Mouse (Mus musculus): ENCODE data around the gene Eng. TPM values are rescaled to one million over a fixed set of nuclear protein-coding genes. Genes with fewer than 3 reads are reported as not detected.

The Eng gene
- polyA plus RNA-seq (2016; fragmentation: Nextera tagmentation; extraction: Ambion mirVana): 32.1 and 36.4 TPM in 2 replicates

DNA sequence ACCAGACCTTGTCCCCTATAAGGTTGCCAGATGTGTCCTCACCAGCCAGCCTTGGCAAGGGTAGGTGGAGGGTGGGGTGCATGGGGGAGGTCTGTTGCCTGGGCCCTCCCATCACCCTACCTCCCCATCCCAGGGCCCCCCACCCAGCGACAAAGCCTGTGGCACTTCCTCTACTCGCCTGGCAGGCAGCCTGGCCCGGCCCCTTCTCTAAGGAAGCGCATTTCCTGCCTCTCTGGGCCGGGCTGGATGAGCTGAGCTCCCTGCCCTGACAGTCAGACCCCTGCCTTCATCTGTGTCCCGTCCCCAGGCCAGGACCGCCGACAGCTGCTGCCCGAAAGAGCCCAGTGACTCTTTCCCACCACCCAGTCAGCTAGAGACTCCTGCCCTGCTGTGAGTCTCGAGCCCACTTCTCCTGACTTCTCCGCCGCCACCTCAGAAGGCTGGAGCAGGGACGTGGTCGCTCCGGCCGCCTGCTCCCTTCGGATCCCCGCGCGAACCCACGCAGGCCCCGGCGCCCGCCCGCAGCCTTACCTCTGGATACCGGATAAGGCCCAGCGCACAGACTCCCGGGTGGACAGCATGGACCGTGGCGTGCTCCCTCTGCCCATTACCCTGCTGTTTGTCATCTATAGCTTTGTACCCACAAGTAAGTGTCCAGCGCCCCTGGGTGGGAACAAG lies at the start of gene Eng:
Gene Eng, plus strand, starts transcription at position 217 of the 678 bp plus-strand sequence.
- Histone ChIP-seq H3K36me3 (no peaks in the 10 kb centered on the region), H3K9me3 (no peaks in the 10 kb centered on the region), H3K4me3 (peak within 1 kb of the TSS; percentile 27), H3K27ac (peak within 1 kb of the TSS; percentile 54; the same call in 1 of the 2 replicates), H3K9ac (peak within 1 kb of the TSS; percentile 34; the same call in 1 of the 2 replicates), H3K4me1 (peaks cover 16% of the 10 kb centered on the region; the same call in 1 of the 2 replicates), H3K27me3 (no peaks in the 10 kb centered on the region), H3K4me2 (replicated peaks) (peak within 1 kb of the TSS; percentile 34)
- WGBS: 53% methylated on average over 31 of the region's 31 CpGs
- ATAC-seq (ENCODE audit: insufficient number of reproducible peaks, insufficient read depth, low FRiP score, low TSS enrichment): no peak

DNA sequence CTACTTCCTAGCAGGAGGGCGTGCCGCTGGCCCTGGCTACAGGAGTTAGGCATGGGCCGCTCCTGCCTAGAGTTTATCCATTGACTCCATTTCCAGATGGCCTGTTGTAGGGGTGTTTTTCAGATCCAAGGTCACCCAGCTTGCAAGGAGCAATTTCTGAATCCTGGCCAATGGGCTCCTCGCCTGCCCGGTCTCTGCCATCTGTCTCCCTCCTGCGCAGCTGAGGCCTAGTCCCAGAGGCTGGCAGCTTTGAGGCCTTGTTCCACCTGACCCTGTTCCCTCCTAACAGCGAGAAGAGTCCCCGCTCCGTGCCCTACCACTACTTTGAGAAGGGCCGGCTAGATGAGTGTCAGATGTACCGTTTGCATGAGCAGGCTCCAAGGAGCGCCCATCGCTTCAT lies 49.7 kb upstream of the Eng start:
- H3K4me3 ChIP-seq: no peak overlapping the region
- peaks cover 34% of the 10 kb centered on the region for H3K36me3 ChIP-seq
- peaks cover 9% of the 10 kb centered on the region for H3K4me1 ChIP-seq
- no peak overlapping the region for H3K9ac ChIP-seq
- no peak overlapping the region for H3K4me2 ChIP-seq (replicated peaks)
- no peak overlapping the region for H3K27ac ChIP-seq
- no peak for ATAC-seq (ENCODE audit: insufficient number of reproducible peaks, insufficient read depth, low FRiP score, low TSS enrichment)
- 90% methylated on average over 13 of the region's 13 CpGs for WGBS
- no peaks in the 10 kb centered on the region for H3K27me3 ChIP-seq
- no peaks in the 10 kb centered on the region for H3K9me3 ChIP-seq

DNA sequence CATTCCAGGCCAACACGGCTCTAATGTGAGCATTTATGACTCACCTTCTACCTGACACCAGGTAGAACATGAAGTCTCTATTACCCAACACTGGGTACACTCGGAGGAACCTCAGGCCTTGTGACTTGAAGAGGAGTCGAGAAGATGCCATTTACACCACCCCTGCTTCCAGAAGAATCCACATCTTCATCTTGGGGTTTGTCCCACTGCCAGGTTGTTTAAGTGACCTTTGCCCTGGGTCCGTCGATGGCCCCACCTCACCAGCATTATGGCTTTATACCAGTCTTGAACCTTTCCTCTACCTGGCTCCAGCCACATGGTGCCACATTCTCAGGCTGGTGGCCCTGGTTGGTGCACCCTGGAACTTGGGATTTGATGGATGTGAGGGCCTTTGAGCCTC lies 49.1 kb upstream of the Eng start:
- H3K4me3 ChIP-seq: no peak overlapping the region
- H3K27me3 ChIP-seq: no peaks in the 10 kb centered on the region
- no peak overlapping the region for H3K9ac ChIP-seq
- ATAC-seq (ENCODE audit: insufficient number of reproducible peaks, insufficient read depth, low FRiP score, low TSS enrichment): no peak
- no peak overlapping the region for H3K27ac ChIP-seq
- H3K4me1 ChIP-seq: peaks cover 14% of the 10 kb centered on the region
- H3K4me2 ChIP-seq (replicated peaks): no peak overlapping the region
- WGBS: 86% methylated on average over 5 of the region's 5 CpGs
- H3K9me3 ChIP-seq: no peaks in the 10 kb centered on the region
- H3K36me3 ChIP-seq: peaks cover 34% of the 10 kb centered on the region

DNA sequence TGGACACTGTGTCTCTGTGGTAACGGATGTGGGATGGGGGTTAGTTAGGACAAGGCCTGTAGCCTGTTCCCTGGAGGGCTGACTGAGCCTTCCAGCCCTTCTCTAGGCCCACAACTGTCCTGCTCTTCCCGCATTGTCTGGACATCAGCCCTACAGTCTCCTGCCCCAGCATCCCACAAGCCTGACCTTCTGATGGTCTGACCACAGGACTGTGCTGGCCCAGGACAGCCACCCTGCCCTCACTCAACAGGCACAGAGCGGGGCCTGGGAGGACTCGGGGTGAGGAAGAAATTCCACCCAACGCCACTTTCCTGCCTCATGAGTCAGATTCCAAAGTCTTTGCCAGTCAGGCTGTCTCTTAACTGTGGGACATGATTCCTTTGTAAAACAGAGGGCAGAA lies 48.7 kb upstream of the Eng start:
- peaks cover 18% of the 10 kb centered on the region for H3K4me1 ChIP-seq
- no peak overlapping the region for H3K4me3 ChIP-seq
- no peak for ATAC-seq (ENCODE audit: insufficient number of reproducible peaks, insufficient read depth, low FRiP score, low TSS enrichment)
- H3K9me3 ChIP-seq: no peaks in the 10 kb centered on the region
- WGBS: 89% methylated on average over 5 of the region's 5 CpGs
- no peaks in the 10 kb centered on the region for H3K27me3 ChIP-seq
- H3K36me3 ChIP-seq: peaks cover 34% of the 10 kb centered on the region
- H3K9ac ChIP-seq: no peak overlapping the region
- H3K27ac ChIP-seq: no peak overlapping the region
- no peak overlapping the region for H3K4me2 ChIP-seq (replicated peaks)

DNA sequence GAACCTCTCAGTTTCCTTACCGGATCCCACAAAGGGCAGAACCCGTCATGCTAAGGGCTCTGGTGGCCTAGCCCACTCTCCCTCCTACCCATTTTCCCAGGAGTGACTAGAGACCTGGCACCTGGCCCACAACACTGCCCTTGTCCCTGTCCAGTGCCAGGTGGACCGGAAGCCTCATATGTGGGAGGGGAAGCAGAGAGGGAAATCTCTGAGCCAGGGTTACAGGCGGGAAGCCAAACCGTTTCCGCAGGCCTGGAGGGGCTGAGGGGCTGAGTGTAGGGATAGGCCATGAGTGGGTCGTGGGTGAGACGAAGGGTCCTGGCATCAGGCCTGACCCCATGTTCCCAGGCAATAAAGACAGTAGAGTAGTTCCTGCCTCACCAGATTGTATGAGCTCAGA lies 47.9 kb upstream of the Eng start:
- Histone ChIP-seq H3K9me3 (no peaks in the 10 kb centered on the region), H3K9ac (no peak overlapping the region), H3K27me3 (no peaks in the 10 kb centered on the region), H3K4me3 (no peak overlapping the region), H3K27ac (no peak overlapping the region), H3K4me1 (peaks cover 18% of the 10 kb centered on the region), H3K36me3 (peaks cover 33% of the 10 kb centered on the region), H3K4me2 (replicated peaks) (no peak overlapping the region)
- WGBS: 85% methylated on average over 8 of the region's 8 CpGs
- no peak for ATAC-seq (ENCODE audit: insufficient number of reproducible peaks, insufficient read depth, low FRiP score, low TSS enrichment)

DNA sequence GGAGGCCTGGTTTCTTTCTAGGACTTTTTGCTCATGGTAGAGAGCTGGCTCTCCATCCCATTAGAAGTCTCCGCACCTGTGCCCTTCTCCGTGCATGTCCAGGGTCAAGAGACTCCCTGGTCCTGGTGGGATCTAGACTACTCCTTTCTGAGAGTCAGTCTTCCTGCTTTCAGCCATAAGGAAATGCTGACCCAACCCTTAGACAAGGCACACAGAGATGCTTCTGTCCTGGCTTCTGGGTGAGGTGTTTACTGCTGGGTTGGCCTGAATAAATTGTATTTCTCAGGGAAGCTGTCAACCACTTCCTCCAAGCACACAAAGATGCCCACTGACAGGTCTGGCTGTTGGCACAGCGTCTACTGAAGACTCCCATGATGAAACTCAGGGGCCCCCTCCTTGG lies 47.0 kb upstream of the Eng start, which contains the start of gene St6galnac6:
Gene St6galnac6, plus strand, starts transcription at position 301 of the 400 bp plus-strand sequence.
- Histone ChIP-seq H3K9me3 (no peaks in the 10 kb centered on the region), H3K9ac (no peak within 1 kb of the TSS; the same call in 1 of the 2 replicates), H3K4me1 (peaks cover 18% of the 10 kb centered on the region), H3K4me2 (replicated peaks) (no peak within 1 kb of the TSS), H3K27ac (0 out of 2 replicates have a peak within 1 kb of the TSS, but pooled peaks have one; percentile 11), H3K27me3 (no peaks in the 10 kb centered on the region), H3K36me3 (peaks cover 24% of the 10 kb centered on the region), H3K4me3 (no peak within 1 kb of the TSS)
- 92% methylated on average over 3 of the region's 3 CpGs for WGBS
- ATAC-seq (ENCODE audit: insufficient number of reproducible peaks, insufficient read depth, low FRiP score, low TSS enrichment): no peak

DNA sequence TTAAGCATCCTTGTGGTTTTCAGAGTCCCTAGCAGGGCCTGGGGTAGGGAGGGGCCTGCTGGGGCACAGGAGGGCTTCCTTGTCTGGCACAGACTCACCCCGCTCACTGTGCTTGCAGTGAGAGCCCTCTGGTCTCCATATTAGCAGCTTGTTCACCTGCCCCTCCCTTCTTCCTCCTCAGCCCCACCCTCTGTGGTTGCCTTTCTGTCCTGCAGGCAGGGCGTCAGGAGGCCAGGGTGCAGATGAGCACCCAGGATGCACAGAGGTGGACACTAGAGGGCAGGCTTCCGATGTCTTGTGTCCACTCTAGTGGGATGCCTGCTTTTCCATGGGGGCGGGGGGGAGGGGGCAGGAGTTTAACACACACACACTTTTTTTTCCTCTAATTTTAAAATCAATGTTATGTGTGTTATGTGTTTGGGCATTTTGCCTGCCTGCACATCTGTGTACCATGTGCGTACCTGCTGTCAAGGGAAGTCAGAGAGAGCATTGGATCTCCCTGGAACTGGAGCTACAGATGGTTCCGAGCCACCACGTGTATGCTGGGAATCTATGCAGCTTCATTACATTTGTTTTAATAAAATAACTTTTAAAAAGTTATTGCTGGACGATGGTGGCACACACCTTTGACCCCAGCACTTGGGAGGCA lies 44.9 kb upstream of the Eng start:
- Histone ChIP-seq H3K4me3 (no peak overlapping the region), H3K27me3 (no peaks in the 10 kb centered on the region), H3K9ac (peak overlapping the region; percentile 10; the same call in 1 of the 2 replicates), H3K4me1 (peaks cover 18% of the 10 kb centered on the region), H3K9me3 (no peaks in the 10 kb centered on the region), H3K36me3 (peaks cover 14% of the 10 kb centered on the region), H3K4me2 (replicated peaks) (no peak overlapping the region), H3K27ac (peak overlapping the region; percentile 72)
- 35% methylated on average over 8 of the region's 8 CpGs for WGBS
- ATAC-seq (ENCODE audit: insufficient number of reproducible peaks, insufficient read depth, low FRiP score, low TSS enrichment): peak; percentile 18; the same call in 1 of the 2 replicates

DNA sequence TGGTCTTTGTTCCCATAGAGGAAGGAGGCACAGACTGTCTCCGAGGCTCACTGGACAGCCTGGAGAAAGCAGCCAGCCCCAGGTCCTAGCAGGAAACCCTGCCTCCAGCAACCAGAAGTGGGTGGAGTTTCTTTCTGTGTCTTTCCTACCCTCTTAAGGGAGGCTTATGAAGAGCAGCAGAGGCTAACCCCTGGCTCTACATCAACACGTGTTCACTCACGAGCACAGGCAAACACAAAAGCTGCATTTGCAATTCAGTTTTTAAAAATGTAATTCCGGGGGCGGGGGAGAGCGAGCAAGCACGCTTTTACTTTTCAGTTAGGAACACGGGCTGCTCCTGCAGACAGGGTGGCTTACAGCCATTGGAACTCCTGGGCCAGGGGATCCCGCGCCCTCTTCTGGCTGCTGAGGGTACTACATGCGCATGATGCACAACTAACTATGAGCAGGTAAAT lies 43.8 kb upstream of the Eng start:
- H3K27ac ChIP-seq: peak overlapping the region; percentile 59
- H3K9ac ChIP-seq: no peak overlapping the region
- H3K4me1 ChIP-seq: peaks cover 24% of the 10 kb centered on the region
- under 1% methylated on average over 11 of the region's 11 CpGs for WGBS
- no peaks in the 10 kb centered on the region for H3K27me3 ChIP-seq
- ATAC-seq (ENCODE audit: insufficient number of reproducible peaks, insufficient read depth, low FRiP score, low TSS enrichment): no peak; the same call in 1 of the 2 replicates
- peaks cover 5% of the 10 kb centered on the region for H3K36me3 ChIP-seq
- H3K4me3 ChIP-seq: peak overlapping the region; percentile 28
- peak overlapping the region; percentile 45 for H3K4me2 ChIP-seq (replicated peaks)
- no peaks in the 10 kb centered on the region for H3K9me3 ChIP-seq

DNA sequence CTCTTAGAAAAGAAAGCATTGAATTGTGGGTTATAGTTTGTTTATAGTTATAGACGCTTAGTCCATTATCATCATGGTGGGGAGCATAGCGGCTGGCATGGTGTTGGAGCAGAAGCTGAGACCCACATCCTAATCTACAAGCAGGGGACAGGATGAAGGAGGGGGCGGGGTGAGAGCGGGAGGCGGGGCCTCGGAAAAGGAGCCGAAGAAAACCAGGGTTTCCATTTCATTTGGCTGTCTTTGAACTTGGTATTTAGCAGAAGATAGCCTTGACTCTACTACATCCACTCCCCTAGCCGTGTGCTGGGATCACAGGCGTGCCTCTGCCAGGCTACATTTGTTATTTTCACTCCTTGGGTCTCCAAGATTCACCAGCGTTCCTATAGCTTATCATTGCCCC lies 41.8 kb upstream of the Eng start:
- no peak for ATAC-seq (ENCODE audit: insufficient number of reproducible peaks, insufficient read depth, low FRiP score, low TSS enrichment)
- H3K27me3 ChIP-seq: no peaks in the 10 kb centered on the region
- 51% methylated on average over 10 of the region's 10 CpGs for WGBS
- H3K4me2 ChIP-seq (replicated peaks): no peak overlapping the region
- H3K36me3 ChIP-seq: no peaks in the 10 kb centered on the region
- H3K9ac ChIP-seq: no peak overlapping the region
- no peaks in the 10 kb centered on the region for H3K9me3 ChIP-seq
- no peak overlapping the region for H3K4me3 ChIP-seq
- H3K4me1 ChIP-seq: peaks cover 36% of the 10 kb centered on the region
- H3K27ac ChIP-seq: no peak overlapping the region

DNA sequence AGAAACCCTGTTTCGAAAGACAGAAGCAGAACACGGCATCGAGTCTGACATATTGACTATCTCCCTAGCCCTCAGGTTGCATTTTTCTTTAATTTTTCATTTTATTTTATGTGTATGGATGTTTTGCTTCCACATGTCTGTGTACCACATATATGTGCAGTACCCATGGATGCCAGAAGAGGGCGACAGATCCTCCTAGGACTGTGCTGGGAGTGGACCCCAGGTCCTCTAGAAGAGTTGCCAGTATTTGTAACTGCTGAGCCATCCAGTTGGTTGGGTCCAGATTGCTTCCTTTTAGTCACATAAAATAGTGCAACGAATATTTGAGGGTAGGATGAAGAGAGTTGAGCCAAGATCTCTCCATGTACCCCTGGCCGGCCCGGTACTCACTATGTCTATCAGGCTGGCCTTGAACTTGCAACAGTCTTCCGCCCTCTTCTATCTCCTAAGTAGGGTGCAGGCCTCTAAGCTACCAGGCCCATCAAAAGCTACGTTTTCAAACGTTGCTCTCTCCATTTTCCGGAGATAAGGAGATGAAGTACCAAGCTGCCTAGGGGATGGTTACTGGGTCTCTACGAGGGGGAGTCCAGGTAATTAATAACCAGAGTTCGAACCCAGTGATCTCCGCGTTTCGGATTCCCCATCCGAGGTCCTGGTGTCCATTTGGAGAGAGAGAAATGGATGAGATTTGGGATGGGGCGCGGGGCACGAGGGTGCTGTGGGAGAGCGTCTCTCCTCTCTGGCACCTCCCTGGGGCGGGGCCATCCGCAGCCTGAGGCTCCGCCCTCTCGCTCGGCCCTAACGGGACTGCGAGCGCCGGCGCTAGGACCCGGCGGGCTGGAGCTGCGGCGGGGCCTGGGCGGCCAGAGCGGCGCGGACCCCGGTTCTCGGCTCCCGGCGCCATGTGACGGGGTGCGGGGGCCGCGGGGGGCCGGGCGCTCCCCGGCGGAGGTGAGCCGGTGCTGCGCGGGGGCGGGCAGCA lies 39.9 kb upstream of the Eng start:
- WGBS: 11% methylated on average over 52 of the region's 55 CpGs
- H3K9me3 ChIP-seq: no peaks in the 10 kb centered on the region
- peak overlapping the region; percentile 69 for H3K9ac ChIP-seq
- H3K27ac ChIP-seq: peak overlapping the region; percentile 30
- H3K27me3 ChIP-seq: no peaks in the 10 kb centered on the region
- peak; percentile 65; the same call in 1 of the 2 replicates for ATAC-seq (ENCODE audit: insufficient number of reproducible peaks, insufficient read depth, low FRiP score, low TSS enrichment)
- peaks cover 42% of the 10 kb centered on the region for H3K4me1 ChIP-seq
- H3K4me3 ChIP-seq: peak overlapping the region; percentile 77
- H3K4me2 ChIP-seq (replicated peaks): peak overlapping the region; percentile 80
- no peaks in the 10 kb centered on the region for H3K36me3 ChIP-seq
